In the genomic region with DNA sequence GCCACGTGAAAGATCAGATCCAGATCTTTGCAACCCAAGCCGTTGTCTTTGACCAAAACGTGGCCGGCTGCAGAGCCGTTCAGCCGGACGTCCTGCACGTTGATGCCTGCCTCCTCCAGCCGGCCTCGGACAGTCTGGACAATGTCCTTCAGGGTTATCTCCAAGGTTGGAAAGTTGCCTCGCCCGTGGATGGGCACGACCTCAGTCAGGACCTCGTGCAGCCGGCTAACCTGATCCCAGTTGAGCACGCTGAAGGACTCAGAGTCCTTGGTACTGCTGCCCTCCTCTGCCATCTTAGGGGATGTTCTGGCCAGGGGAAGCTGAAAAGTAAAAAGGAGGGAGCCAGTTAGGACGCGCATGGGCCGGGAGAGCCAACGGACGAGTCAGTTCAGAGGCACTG, we compare ENCODE assay signal across 18 mouse cellular contexts. TPM values are rescaled to one million over a fixed set of nuclear protein-coding genes. Genes with fewer than 3 reads are reported as not detected.
A peak's percentile ranks its signal among the peaks of the same experiment; 100 is the strongest.
DNase-seq lines count a peak whose midpoint lies in the region; ATAC-seq lines count a peak whose summit lies in the region.
"Had no signal": no experiment of that assay in that cellular context is flagged by ENCODE, and none has a peak within 500 bp of the region (broad histone marks: within the 10 kb centered on the region; RNA-seq: fewer than 3 reads in every experiment).

No protein-coding gene starts in this region.

- no peaks in the 10 kb centered on the region for H3K27me3 ChIP-seq in kidney, embryonic 14.5 days (ENCODE audit: control insufficient read depth, insufficient read depth, low read length)
- H3K27me3 ChIP-seq: midbrain, embryonic 15.5 days; neural tube, embryonic 15.5 days had no signal

- H3K36me3 ChIP-seq in kidney, embryonic 14.5 days (ENCODE audit: control insufficient read depth, insufficient read depth, low read length), result no peaks in the 10 kb centered on the region
- H3K36me3 ChIP-seq: midbrain, embryonic 15.5 days; neural tube, embryonic 15.5 days had no signal

- no peak overlapping the region for H3K4me2 ChIP-seq in kidney, embryonic 14.5 days (replicated peaks; ENCODE audit: low read depth, low read length)
- H3K4me2 ChIP-seq: heart, embryonic 13.5 days; liver, embryonic 11.5 days; midbrain, embryonic 15.5 days; neural tube, embryonic 15.5 days had no signal

- no peak overlapping the region for H3K27ac ChIP-seq in kidney, embryonic 14.5 days (ENCODE audit: low read depth, low read length)
- H3K27ac ChIP-seq: heart, embryonic 13.5 days; midbrain, embryonic 15.5 days; neural tube, embryonic 15.5 days had no signal

- peak; percentile 82 for DNase-seq in heart, adult 11 months
- no peak for DNase-seq in heart, postnatal 25 days (ENCODE audit: low spot score)
- DNase-seq in kidney, adult 18-20 months, result no peak
- DNase-seq in adrenal gland, postnatal 36 days, result peak; percentile 40 to 54
- DNase-seq in testis, postnatal 14 days (ENCODE audit: low spot score), result peak; percentile 66
- DNase-seq in gastrocnemius, postnatal 4 days (ENCODE audit: low spot score in 2 of 2), result no peak
- DNase-seq in thymus, postnatal 4 days, result no peak
- DNase-seq: cerebellum, adult 2 months; cerebellum, postnatal 36 days; heart, adult 18-20 months; lung, adult 2 months had no signal

- WGBS in kidney, embryonic 14.5 days, result 77% methylated on average over 21 of the region's 21 CpGs

- no peaks in the 10 kb centered on the region for H3K4me1 ChIP-seq in kidney, embryonic 14.5 days (ENCODE audit: control insufficient read depth, insufficient read depth, low read length)
- H3K4me1 ChIP-seq: heart, embryonic 13.5 days; neural tube, embryonic 15.5 days had no signal

- H3K9ac ChIP-seq in kidney, embryonic 14.5 days (ENCODE audit: low read depth, low read length), result no peak overlapping the region
- H3K9ac ChIP-seq: heart, embryonic 13.5 days; midbrain, embryonic 15.5 days; neural tube, embryonic 15.5 days had no signal

- H3K9me3 ChIP-seq in kidney, embryonic 14.5 days (ENCODE audit: control insufficient read depth, low read length), result no peaks in the 10 kb centered on the region
- H3K9me3 ChIP-seq: heart, embryonic 13.5 days; midbrain, embryonic 15.5 days; neural tube, embryonic 15.5 days had no signal

- ATAC-seq in kidney, embryonic 14.5 days (ENCODE audit: low FRiP score, low TSS enrichment), result 0 out of 2 replicates have a peak, but pooled peaks have one; percentile 10
- ATAC-seq: inflammation-experienced regulatory T-cells, adult 6 months; midbrain, embryonic 15.5 days had no signal

- no peak overlapping the region for H3K4me3 ChIP-seq in kidney, embryonic 14.5 days (ENCODE audit: low read length)
- H3K4me3 ChIP-seq: heart, embryonic 13.5 days; megakaryocyte, embryonic 14.5 days; midbrain, embryonic 15.5 days; neural tube, embryonic 15.5 days had no signal

- intact Hi-C loops in heart, postnatal 25 days (cut with DNase I), result no loop called here

RNA-seq across cellular contexts. Expression of a gene that starts 16.0 kb away (rescaled TPM):
- 10 to 100 TPM; 28.5 to 62.1 TPM for total RNA-seq in heart, postnatal 25 days (2021)
- 1.8 and 5.7 TPM in 2 replicates for polyA plus RNA-seq in kidney, embryonic 14.5 days (2014; fragmentation: Nextera tagmentation; extraction: Ambion mirVana)
- total RNA-seq in adrenal gland, postnatal 36 days (2021), result 10 to 100 TPM in 1 of 2 experiments, 1 to 10 TPM in 1; 6.3 to 12.5 TPM
- 1 to 10 TPM; 4.0 to 6.5 TPM for total RNA-seq in gastrocnemius, postnatal 4 days (2021)

Comparison
In these comparisons a context has a peak if more than half of its experiments do, and no peak if none do; other contexts are left out.
1. DNase-seq: peak in heart, adult 11 months (single experiment), adrenal gland, postnatal 36 days (2 of 2) and testis, postnatal 14 days (single experiment); none in heart, postnatal 25 days (single experiment), kidney, adult 18-20 months (single experiment), gastrocnemius, postnatal 4 days (0 of 2) and thymus, postnatal 4 days (single experiment).